Mouse (Mus musculus): ENCODE results near the gene Rfx4. TPM values are rescaled to one million over a fixed set of nuclear protein-coding genes. Genes with fewer than 3 reads are reported as not detected.
A peak's percentile ranks its signal among the peaks of the same experiment; 100 is the strongest.

Rfx4 gene
- polyA plus RNA-seq, 2 experiments from 2014 or later, result not detected

DNA sequence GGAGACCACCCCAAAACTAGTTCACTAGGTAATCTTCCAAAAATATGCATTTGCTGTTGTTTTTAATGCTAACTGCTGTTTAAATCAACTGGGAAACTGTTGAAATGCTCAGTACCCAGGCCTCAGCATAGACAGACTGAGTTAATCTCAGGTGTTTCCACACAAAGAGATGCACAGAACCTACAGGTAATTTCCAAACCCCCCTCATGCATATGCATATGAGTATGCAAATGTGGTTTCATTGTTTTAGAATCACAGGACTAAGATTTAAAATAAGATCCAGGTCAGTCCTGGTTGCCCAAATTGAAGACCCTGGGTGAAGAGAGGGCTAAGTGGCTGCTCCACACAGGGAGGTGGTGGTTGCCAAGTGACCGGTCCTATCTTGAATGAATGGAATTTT, 157.3 kb downstream of the Rfx4 start:
- no peak for ATAC-seq

DNA sequence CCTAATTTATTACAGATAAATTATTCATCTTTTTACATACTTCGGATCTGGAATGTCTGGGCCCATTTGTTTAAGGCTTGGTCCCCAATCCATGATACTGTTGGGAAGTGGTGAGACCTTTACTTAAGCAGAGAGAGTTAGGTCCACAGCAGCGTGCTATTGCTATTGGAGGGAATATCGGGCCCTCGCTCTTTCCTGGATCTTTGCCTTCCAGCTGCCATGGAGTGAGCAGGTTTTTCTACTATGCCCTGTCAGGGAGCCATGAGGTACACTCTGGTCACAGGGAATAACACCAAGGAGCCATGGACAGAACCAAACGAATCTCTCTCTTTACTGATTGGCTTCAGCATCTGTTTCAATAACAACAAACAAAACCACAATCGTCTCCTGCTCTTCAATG, 159.6 kb downstream of the Rfx4 start:
- ATAC-seq, result no peak

DNA sequence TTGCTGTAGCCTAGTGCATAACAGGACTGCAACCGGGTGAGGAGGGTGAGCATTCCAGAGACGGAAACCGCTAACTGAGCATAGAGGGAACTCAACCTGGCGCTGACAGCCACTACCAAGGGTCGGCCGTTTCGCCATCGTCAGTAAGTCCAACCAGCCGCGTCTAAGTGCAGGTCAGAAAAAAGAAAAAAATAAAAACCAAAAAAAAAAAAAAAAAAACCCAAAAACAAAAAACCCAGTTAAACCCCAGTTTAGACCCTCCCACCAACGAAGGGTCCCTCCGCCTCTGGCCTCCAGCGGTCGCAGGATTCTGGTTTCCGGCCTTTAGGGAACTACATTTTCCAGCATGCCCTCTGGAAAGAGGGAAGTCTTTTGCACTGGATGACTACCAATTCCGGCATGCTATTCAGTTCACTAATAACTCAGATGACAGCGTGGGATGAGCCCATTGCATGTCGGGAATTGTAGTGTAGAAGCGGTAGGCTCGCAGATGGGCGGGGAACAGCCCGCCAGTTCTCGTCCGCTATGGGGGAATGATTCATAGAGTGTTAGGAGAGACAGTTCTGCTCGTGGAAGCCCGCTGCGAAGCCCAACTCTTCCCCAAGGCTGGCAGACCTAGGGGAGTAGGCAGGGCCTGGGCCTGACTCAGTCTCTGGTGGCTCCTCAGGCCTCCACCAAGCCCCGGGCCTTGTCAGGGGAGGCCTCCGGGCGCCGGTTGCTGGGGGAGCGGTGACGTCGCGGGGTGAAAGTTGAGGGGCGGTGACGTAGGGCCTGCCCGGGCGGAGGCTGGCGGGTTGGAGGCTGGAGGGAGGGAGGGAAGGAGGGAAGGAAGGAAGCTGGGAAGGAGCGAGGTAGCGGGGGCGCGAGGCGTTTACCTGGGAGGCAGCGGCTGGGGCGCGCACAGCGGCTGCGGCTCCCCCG, 161.2 kb downstream of the Rfx4 start, which contains the start of gene Ric8b:
Ric8b (plus strand) TSS at position 807 of the 921 bp plus-strand sequence.
- ATAC-seq, result peak; percentile 93

DNA sequence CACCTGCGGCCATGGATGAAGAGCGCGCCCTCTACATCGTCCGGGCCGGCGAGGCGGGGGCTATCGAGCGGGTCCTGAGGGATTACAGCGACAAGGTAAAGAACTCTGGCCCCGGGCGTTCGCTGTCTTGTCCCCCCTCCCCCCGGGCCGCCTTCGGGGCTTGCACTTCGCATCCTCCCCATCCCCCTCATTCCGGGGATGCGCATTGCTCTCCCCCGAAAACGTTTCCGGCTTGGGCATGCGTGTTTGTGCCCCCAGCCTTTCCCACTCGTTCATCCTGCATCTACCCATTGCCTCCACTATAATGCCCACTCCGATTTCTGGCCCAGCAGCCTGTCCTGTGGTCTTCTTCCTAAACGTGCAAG, 161.9 kb downstream of the Rfx4 start:
- peak; percentile 6 for ATAC-seq

DNA sequence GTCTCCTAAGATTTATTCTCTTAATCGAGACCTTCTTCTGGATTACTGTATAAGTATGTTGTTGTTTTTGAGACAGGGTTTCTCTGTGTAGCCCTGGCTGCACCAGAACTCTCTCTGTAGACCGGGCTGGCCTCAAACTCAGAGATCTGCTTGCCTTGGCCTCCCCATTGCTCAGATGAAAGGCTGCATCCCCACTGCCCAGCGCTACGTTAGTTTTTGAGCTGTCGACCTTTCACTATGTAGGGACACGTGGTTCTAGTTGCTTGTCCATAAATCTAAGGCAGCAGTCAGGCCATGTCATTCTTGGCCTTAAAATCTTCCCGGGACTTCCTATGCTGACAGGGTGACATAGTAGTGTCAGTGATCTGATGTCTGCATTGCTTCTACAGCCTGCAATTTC, 170.5 kb downstream of the Rfx4 start:
- ATAC-seq, result no peak

DNA sequence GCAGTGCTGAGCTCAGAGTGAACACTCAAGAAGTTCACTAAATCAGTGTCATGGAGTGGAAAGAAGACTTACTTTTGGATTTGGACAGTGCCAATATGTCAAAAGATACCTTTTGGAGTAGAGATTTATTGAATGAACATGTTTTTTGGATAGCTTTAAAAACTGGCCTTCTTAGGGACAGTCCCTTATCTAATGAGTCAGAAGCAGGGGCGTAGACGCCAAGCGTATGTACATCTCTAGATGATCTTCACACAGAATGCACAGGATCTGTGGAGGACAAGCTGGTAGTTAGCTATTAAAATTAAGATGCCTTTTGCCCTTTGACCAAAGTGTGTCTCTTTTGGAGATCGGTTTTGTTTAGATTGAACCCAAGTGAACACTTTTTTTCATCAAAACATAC, 171.0 kb downstream of the Rfx4 start:
- peak; percentile 64 for ATAC-seq

DNA sequence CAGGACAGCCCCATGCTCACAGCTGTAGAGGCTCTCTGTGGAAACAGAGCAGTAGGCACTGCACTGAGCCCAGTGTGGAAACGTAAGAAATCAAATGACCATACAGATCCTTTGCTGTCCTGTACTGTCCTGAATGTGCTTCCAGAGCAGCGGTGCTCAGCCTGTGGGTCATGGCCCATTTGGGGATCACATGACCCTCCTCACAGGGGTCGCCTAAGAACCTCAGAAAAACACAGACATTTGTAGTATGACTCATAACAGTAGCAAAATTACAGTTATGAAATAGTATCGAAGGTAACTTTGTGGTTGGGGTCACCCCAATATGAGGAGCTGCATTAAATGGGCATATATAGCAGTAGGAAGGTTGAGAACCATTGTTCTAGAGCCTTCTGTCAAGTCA, 172.6 kb downstream of the Rfx4 start:
- no peak for ATAC-seq

DNA sequence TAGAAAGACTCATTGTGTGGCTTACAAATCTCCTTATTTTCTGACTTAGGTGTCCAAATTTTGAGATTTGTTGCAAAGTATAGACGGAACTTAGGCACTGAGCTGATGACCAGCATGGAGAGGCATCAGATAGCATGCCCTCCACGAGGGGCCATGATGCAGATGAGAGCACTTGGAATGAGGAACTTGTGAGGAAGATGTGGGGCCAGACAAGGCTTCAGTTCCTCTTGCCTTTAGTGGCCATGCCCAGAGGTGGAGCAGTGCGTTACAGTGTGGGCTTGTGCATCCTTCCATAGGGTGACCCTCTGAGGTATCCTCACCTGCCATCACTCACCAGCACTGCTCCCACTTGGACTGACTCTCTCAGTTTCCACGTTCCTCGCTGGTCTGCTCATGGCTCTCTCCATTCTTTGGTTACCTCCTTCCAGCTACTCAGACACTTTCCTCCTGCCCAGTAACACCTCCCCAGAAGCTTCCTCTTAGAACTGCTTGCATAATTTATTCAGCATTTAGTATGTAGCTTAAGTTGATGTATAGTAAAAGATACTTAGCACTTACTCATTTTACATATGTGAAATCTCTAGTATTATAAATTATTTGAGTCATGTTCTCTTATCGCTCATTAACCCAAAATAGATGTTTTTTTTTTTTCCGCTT, 179.8 kb downstream of the Rfx4 start:
- ATAC-seq, result no peak

DNA sequence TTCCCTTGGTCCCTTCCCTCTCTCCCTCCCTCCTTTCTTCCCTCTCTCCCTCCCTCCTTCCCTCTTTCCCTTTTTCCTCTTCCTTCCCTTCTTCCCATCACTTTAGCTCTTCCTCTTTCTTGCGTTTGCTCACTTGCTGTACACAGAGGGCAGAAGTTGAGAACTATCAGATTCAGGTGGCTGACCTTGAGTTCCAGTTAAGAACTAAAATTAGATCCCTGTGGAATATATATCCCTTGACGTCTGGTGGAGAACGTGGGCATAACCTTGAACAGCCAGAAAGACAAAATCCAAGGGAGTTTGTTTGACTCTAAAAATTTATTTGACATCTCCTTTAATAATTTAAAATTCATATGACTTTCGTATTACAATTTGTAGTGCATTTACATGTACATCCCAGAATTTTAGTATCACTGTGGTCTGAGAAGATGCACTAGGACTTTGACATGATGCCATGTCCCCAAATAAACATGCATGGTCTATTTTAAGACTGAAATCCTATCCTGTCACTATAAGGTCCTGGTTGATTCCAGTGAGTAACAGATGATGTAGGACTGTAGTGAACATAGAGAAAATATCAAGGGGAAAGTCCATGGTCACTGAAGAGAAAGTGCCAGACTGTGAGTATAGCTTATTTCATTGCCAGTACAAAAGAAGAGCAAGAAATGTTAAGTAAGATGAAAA, 181.1 kb downstream of the Rfx4 start:
- ATAC-seq, result no peak

DNA sequence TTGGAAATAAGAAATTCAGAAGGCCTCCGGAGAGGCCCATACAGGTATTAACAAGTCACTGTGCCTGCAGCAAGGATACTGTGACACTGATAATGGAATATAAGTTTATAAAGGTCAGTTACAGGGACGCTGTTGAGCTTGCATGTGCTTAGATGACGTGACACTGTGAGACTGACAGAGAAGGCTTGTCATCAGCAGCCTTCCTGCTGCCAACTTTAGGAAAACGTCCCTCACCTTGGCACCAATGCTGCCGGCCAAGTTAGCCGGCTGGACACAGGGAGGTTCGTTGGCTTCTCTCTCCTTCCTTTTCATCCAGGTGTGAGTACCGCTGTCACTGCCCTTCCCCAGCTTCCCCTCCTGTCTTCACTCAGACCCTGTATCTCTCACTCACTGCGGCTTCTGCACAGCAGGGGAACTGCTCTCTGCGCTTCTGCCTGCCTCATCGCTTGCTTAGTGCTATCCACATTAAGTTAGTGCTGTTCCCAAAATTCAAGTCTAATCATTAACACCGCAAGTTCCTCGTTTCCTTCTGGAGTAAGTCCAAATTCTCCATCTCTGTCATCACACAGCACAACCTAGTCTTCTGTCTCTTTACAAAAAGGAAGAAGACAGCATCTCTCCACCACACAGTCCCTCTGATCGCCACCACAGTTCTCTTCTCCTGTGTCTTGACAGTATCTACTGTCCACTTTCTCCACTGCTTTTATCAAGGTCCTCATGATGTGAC, 182.4 kb downstream of the Rfx4 start:
- ATAC-seq, result no peak

DNA sequence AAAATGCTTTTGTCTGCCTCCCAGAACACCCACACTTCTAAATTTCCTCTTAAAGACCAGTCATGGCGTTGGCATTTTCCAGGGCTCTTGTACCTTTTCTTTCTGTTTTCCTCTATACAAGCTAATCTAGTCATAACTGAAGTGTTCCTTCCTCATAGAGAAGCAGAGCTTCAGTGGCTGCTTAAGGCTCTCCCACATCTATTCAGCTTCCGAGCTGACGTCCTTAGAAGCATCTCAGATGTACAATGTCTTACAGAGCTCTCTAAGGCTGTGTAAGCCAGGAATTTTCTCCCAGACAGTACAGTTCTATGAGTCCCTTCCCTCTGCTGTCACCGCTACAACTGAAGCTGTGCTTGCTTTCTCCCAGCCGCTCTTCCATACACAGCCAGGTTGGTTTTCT, 183.0 kb downstream of the Rfx4 start:
- no peak for ATAC-seq

DNA sequence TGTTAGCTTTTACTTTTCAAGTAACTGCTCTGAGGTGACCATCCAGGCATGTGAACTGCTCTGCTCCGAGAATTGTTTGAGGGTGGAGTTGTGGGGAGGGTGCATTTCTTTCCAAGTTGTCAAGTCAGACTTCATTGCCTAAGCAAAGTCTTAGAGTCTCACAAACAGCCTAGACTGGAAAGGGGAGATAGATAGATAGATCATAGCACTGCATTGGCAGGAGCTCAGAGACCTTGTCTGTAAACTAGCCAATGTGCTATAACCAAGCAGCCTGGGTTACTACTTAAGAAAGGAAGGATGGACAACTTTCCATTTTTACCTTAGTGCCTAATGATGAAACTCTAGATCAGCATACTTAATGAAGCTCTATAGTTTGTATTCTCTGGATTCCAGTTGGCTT, 184.5 kb downstream of the Rfx4 start:
- ATAC-seq, result no peak

DNA sequence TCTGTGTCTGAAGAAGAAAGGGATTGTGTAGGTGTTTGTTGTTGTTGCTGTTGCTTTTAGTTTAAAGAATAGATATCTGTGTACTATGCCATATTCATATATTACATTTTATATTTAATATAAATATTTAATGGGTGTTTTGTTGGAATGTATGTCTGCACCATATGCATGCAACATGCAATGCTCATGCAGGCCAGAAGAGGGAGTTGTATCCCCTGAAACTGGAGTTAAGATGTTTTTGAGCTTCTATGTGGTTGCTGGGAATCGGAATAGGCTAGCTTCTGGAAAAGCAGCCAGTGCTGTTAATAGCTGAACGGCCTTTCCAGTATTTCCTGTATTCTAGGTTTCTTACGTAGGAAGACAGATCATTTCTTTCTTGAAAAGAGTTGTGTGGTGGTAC, 189.8 kb downstream of the Rfx4 start:
- no peak for ATAC-seq

DNA sequence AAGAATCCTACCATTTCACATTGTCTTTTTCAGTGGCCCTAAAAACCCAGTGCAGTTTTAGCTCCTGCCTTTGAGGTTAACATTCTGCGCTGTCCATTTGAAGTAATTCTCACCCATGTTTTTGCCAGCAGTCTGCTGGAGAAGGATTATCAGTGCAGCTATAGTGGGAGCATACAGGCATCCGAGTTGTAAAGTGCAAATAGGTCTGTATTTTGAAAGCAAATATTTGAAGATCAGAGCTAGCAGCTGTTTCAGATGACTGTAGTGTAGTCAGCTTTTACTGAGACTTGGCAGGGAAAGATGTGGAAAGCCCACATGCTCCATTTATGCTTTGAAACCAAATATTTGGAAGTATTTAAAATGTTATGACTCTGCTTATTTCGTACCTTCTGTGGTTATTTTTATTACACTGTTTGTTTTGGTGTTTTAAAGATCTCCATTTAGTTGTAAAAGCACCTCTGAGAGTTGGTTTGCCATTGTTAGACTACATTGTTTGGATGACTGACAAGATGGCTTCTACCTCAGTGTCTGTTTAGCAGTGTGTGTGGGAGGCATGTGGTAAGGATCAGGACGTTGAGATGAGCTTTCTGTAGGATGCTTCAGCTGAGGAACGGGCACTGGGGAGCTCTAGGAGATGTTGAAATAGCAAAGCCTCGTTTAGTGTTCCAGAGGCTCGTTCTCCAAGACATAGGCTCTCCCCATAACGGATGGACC, 193.3 kb downstream of the Rfx4 start:
- ATAC-seq, result no peak

DNA sequence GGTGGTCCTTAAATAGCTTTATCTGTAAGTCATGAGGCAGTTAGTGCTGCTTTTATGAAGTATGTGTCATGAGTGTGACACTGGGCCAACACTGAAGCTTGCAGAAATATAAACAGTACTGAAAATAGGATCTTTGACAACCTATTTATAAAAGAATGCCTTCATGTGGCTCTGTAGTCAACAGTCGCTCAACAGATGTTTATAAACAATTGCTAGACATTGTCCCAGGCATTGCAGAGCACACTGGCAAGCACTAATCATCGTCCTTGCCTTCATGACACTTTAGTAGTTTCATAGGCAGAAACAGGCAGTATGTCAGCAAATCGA, 193.8 kb downstream of the Rfx4 start:
- ATAC-seq, result no peak

DNA sequence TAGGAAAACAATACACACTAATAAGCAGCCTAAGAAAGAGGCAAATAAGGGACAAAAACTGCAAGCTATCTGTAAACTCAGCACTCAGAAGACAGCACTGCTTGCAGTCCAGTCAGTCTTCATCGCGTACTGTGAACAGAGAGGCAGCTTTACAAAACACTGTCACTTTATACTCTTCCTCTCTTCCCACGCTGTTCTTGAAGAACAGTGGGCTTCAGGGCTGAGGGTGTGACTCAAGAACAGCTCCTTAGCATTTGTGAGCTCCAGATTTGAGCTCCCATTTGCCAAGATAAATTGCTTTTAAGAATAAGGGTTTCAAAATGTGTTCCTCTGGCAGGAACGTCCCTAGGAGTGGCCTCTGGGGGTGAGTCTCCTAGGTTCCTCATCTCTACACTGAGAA, 194.5 kb downstream of the Rfx4 start:
- no peak for ATAC-seq

DNA sequence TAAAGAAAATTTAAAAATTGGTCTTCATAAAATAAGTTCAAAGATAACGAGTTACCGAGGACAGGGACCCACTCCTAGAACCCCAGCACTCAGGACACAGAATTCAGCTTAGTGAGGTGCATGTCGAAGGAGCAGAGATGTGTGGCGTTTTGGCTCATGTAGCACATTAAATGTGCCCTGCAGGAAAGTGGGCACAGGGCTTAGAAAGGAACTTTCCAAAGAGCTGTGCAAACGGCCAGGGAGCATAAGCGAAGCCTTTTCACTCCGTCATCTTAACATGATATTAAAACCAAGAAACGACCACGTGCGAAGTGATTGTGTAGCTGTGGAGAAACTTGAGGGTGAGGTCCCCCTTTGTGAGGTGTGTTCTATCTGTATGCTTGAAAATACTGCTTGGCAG, 198.4 kb downstream of the Rfx4 start:
- no peak for ATAC-seq

Other genes with a start within 250 kb of the Rfx4 start
- under 1 TPM in 1 of 2 experiments, not detected in 1; 0.12 TPM for gene Ckap4, start 222.0 kb upstream of the Rfx4 start, polyA plus RNA-seq (2017; shearing (Covaris generic))
- gene Tcp11l2, start 179.4 kb upstream of the Rfx4 start, polyA plus RNA-seq (2017; shearing (Covaris generic)), result 100 to 1,000 TPM; 168 to 171 TPM
- gene Polr3b, start 133.8 kb upstream of the Rfx4 start, polyA plus RNA-seq (2017; shearing (Covaris generic)), result 10 to 100 TPM; 11.8 to 13.3 TPM
- 1 to 10 TPM; 5.6 to 7.4 TPM for gene Ric8b, start 161.6 kb downstream of the Rfx4 start, polyA plus RNA-seq (2017; shearing (Covaris generic))